Mouse (Mus musculus): Measurements from ENCODE around the gene Ndufb10.

Gene Ndufb10

GRCm38 (mm10) chr17:24706982-24707800 is 17.1 kb downstream of the Ndufb10 start, which contains the start of gene Tbl3:
Tbl3 (minus strand) TSS chr17:24707660.
- DNase-seq (ENCODE audit: low read depth, low spot score), result peak; percentile 97

DNA sequence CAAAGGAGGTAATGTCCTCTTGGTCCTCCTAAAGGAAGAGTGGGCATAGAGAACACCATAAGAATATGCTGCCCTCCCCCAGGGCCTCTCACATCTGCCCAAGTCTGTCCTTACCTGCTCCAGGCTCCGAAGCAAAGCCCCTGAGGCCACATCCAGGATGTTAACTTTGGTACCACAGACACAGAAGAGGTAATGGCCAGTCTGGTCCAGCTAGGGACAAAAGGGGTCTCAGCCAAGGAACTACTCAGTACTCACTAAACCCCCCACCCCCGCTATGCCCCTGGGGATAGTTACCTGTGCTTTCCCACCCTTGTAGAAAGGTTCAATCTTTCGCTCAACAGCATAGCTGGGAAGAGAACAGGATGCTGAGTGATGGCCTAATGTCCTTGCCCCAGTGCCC is 18.5 kb downstream of the Ndufb10 start:
- DNase-seq (ENCODE audit: low read depth, low spot score), result no peak

DNA sequence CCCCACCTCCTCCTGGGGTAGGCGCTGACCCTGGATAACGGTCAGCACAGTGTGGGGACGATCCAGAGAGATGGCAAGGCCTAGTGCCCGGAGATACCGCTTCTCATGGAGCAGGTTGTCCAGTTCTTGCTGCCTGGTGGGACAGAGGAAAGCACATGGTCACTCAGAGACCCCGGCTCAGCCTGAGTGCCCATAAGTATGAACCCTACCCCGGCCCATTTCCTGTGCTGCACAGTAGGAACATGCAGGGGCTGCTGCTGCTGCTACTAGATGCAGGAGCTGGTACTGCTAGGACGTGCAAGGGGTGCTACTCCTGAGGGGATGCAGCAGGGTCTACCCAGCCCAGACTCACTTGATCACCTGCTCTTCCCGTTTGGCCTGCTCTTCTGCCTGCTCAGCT is 23.0 kb downstream of the Ndufb10 start:
- DNase-seq (ENCODE audit: low read depth, low spot score), result no peak

DNA sequence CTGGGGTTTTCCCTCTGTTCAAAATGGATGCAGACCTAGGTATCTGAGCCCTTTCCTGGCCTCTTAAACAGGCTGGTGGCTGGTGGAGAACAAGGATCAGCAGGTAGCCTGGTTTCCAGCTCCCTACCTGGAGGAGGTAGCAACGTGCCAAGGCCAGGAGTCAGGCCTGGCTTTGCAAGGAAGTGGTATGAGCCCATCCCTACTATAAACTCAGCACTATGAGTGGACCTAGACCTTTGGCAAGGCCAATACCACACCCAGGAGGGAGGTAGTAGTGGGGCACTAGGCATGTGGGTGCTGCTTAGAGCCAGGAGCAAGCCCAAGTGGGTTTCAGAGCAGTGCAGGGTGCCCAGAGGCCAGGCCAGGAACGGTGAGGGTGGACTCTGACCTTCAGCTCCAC is 24.8 kb downstream of the Ndufb10 start:
- no peak for DNase-seq (ENCODE audit: low read depth, low spot score)

GRCm38 (mm10) chr17:24698715-24699114 is 25.6 kb downstream of the Ndufb10 start:
- no peak for DNase-seq (ENCODE audit: low read depth, low spot score)

DNA sequence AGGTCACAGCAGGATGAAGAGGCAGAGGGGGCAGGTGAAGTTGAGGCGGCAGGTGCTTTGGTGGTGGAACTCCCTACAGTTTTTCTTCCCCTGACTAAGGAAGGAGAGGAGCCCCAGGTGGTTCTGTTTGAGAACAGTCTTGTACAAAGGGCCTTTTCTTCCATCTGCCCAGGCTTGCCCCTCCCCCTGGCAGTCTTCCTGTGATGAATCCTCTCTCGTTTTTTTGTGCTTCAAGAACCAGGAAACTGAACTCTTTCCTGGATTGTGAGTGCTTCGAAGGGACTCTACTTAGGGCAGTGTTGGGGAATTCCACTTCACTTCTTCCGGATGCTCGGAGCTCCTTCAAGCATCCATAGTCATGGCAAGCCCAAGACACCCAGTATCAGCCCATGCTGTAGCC is 26.3 kb downstream of the Ndufb10 start:
- DNase-seq (ENCODE audit: low read depth, low spot score), result no peak

DNA sequence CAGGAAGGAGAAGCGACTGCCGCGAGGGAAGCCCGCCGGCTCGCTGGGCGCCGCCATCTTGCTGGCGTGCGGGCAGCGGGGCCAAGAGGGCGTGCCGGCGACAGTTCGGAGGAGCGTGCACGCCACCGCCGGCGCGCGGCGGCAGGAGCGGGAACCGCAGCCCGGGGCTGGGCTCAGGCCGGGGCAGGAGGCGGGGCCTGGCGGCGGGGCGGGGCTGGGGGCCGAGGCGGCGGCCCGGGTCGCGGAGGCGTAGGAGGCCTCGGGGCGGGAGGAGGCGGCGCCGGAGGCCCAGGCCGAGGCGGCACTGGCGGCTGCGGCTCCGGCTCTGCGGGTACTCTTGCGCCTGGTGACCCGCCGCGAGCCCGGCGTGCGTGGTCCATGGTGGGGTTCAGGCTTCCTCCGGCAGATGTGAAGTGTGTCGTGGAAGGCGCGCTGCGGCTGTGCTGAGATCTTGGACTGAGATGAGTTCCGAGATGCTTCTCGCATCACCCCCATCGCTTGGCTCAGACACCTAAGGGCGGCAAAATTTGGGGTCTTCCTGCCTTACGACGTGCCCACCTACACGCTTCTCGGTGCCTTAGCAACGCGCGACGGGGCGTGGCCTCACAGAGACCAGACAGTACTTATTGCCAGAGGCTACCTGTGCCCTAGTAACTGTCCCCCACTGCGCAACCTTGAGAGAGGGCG is 28.1 kb downstream of the Ndufb10 start, which contains the start of the genes Gfer and Noxo1:
Gfer (minus strand) TSS at position 146 of the 687 bp plus-strand sequence.
Noxo1 (plus strand) TSS at position 224 of the 687 bp plus-strand sequence.
- peak; percentile 94 for DNase-seq (ENCODE audit: low read depth, low spot score)

DNA sequence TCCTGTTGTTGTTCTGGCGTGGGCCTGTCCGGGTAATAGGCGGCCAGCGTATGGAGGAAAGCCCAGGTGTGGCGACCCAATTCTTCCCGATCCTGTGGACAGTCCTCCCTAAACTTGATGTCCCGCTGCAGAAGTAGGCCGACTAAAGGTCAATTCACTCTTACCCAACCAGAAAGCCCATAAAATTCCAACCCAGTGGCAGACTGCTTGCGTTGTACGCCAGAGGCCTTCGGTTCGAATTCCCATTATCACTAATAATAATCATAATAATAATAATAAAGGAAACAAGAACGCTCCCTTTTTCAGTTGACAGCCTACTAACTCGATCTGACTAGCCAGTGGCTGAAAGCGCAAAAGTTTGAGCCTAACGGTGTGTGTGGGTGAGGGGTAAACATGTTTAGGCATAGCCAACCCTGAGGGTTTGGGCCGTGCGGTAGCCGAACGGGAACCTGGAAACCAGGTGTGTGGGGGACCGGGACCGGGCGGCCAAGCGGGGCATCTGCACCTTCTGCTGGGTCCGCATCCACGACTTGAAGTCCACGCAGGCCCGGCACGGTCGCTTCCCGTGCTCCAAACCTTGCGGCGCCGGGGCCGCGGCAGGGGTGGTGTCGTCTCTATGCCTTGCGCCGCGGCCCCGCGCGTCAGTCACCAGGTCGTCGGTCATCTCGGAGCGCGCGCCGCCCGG is 28.8 kb downstream of the Ndufb10 start:
- no peak for DNase-seq (ENCODE audit: low read depth, low spot score)

- no peak for DNase-seq (ENCODE audit: low read depth, low spot score)
These were observed 31.9 kb downstream of the Ndufb10 start for GRCm38 (mm10) chr17:24692385-24692784.

- DNase-seq (ENCODE audit: low read depth, low spot score), result peak; percentile 69
These were observed 34.8 kb downstream of the Ndufb10 start, which contains the start of gene Syngr3 for GRCm38 (mm10) chr17:24689251-24690081. Syngr3 (minus strand) TSS chr17:24689955.

DNA sequence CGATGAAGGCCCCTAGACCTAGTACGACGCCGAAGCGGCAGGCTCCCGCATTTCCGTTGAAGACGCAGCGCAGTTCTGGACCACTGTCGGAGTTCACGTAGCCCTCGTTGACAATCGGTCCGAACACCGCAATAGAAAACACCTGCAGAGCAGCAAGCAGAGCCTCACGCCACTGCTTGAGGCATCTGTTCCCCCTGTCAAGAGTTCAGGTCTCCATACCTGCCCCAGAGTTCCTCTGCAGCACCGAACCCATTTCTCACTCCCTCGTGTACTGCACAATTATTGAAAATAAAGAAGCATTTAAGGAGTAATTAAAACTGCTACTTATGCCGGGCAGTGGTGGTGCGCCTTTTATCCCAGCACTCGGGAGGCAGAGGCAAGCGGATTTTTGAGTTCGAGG is 36.7 kb downstream of the Ndufb10 start:
- DNase-seq (ENCODE audit: low read depth, low spot score), result no peak

DNA sequence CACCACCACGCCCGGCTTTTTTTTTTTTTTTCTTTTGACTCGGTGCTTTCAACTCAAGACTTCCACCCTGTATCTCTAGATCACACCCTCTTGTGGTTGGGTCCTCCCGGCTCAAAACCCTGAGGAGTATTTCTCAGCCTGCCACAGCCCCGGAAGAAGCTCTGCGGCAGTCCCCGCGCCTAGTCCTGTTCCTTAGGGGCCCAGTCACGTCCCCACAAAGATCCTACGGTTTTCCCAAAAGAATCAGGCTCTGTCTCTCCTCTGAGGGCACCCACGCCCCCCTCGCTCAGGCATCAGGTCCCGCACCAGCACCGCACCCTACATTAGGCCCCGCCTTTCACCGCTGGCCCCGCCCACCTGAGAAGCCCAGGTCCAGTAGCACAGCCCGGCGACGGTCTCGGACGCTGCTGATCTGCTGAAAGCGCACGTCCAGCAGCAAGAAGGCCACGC is 37.1 kb downstream of the Ndufb10 start:
- DNase-seq (ENCODE audit: low read depth, low spot score), result peak; percentile 35

DNA sequence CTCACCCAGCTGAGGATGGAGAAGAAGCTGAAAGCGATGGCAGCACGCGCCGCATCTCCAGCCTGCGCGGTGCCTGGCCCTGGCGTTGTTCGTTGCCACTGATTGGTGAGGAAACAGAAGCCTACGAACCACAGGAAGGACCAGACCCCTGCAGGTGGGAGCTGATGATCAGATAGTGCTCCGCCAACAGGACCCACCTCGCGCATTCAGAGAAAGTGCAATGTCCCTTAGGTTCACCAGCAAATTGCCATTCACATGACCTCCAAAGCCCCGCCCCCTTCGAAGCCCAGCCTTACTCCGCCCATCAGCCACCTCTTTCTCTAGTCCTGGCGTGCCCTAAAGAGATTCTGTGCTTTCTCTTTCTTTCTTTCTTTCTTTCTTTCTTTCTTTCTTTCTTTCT is 37.8 kb downstream of the Ndufb10 start:
- no peak for DNase-seq (ENCODE audit: low read depth, low spot score)

DNA sequence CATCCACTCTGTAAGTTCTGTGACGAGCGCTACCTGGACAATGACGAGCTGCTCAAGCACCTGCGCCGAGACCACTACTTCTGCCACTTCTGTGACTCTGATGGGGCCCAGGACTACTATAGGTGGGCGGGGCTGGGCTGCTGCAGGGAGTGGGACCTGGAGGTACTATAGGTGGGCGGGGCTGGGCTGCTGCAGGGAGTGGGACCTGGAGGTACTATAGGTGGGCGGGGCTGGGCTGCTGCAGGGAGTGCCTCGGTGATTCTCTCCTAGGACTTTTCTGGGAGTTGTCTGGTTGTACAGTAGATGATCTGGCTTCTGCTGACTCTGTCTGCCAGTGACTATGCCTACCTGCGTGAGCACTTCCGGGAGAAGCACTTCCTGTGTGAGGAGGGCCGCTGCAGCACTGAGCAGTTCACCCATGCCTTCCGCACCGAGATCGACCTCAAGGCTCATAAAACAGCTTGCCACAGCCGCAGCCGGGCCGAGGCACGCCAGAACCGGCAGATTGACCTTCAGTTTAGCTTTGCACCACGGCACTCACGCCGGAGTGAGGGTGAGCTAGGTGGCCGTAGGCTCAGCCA is 46.7 kb downstream of the Ndufb10 start:
- no peak for DNase-seq (ENCODE audit: low read depth, low spot score)

DNA sequence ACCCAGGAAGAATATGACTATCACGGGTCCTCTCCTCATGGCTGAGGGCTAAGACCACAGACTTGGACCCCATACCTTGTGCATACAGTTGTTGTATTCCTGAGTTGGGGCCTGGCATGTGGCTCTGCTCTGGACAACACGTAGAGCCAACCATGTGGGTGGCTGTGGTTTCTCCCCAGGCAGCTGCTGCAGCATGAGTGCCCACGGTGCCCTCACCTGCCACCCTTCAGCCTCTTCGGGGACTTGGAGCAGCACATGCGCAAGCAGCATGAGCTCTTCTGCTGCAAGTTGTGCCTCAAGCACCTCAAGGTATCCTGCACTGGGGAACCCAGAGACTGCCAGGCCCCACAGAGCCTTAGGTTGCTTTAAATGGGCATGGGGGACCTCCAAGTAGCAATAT is 47.4 kb downstream of the Ndufb10 start:
- no peak for DNase-seq (ENCODE audit: low read depth, low spot score)

DNA sequence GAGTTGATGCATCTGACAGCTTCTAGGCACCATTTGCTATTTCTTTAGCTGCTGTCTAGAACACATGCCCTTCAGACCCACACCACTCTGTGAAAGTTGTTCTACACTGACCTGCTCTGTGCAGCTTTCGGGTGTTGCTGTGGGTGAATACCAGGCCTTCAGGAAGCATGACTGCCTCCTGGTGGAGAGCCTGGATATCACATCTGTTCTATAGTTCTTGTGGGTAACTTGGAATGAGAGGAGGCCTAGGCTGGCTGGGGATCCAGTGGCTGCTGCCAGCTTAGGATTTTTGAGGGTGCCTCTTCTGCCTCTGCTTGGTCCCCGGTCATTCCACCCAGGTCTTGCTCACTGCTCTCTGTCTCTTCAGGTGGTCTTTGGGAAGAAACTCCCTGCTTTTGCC is 48.1 kb downstream of the Ndufb10 start:
- DNase-seq (ENCODE audit: low read depth, low spot score), result peak; percentile 83

GRCm38 (mm10) chr17:24674277-24674676 is 50.0 kb downstream of the Ndufb10 start:
- DNase-seq (ENCODE audit: low read depth, low spot score), result peak; percentile 85

- DNase-seq (ENCODE audit: low read depth, low spot score), result no peak
These were observed 52.1 kb downstream of the Ndufb10 start for GRCm38 (mm10) chr17:24672141-24672540.
